Mouse (Mus musculus): ENCODE measurements around the gene Cbfa2t3. TPM values are rescaled to one million over a fixed set of nuclear protein-coding genes. Genes with fewer than 3 reads are reported as not detected.

The Cbfa2t3 gene
- total and polyA plus RNA-seq, 3 experiments = 10.9 to 22.3 (median 21.8) TPM

GRCm38 (mm10) chr8:122652643-122653042 is 46.3 kb downstream of the Cbfa2t3 start:
- WGBS = 53% methylated on average over 6 of the region's 6 CpGs
- Histone ChIP-seq H3K4me3 (no peak overlapping the region), H3K4me1 (ENCODE audit: control insufficient read depth, insufficient read depth, low read length) (peaks cover 29% of the 10 kb centered on the region), H3K79me2 (replicated peaks; ENCODE audit: control insufficient read depth, insufficient read depth, low read length) (peaks cover 2% of the 10 kb centered on the region), H3K27ac (peak overlapping the region; percentile 6; the same call in 1 of the 2 replicates), H3K27me3 (ENCODE audit: control insufficient read depth, insufficient read depth, low read length) (no peaks in the 10 kb centered on the region), H3K36me3 (ENCODE audit: control insufficient read depth, insufficient read depth, low read length) (no peaks in the 10 kb centered on the region; the same call in 1 of the 2 replicates), H3K9ac (ENCODE audit: low read depth, low read length) (no peak overlapping the region)
- intact Hi-C loops (cut with DNase I) = no loop called here
- DNase-seq = no peak
- no peak for TF ChIP-seq EP300 (IDR thresholded peaks at IDR 0.05; ENCODE audit: insufficient read depth, low read depth, low read length)
- no peak for TF ChIP-seq POLR2A (IDR thresholded peaks at IDR 0.05; ENCODE audit: insufficient read depth, low read depth, low read length)
- TF ChIP-seq CTCF (IDR thresholded peaks at IDR 0.05) = no peak

GRCm38 (mm10) chr8:122651326-122651921 is 47.5 kb downstream of the Cbfa2t3 start:
- Histone ChIP-seq H3K36me3 (ENCODE audit: control insufficient read depth, insufficient read depth, low read length) (no peaks in the 10 kb centered on the region; the same call in 1 of the 2 replicates), H3K4me3 (no peak overlapping the region), H3K27ac (peak overlapping the region; percentile 34), H3K27me3 (ENCODE audit: control insufficient read depth, insufficient read depth, low read length) (no peaks in the 10 kb centered on the region), H3K79me2 (replicated peaks; ENCODE audit: control insufficient read depth, insufficient read depth, low read length) (no peaks in the 10 kb centered on the region; the same call in 1 of the 2 replicates), H3K9ac (ENCODE audit: low read depth, low read length) (peak overlapping the region; percentile 8; the same call in 1 of the 2 replicates), H3K4me1 (ENCODE audit: control insufficient read depth, insufficient read depth, low read length) (peaks cover 23% of the 10 kb centered on the region)
- TF ChIP-seq EP300 (IDR thresholded peaks at IDR 0.05; ENCODE audit: insufficient read depth, low read depth, low read length) (peak; percentile 91), POLR2A (IDR thresholded peaks at IDR 0.05; ENCODE audit: insufficient read depth, low read depth, low read length) (no peak), CTCF (IDR thresholded peaks at IDR 0.05) (no peak)
- 67% methylated on average over 16 of the region's 16 CpGs for WGBS
- DNase-seq = peak; percentile 49 to 80
- intact Hi-C loops (cut with DNase I) = no loop called here

GRCm38 (mm10) chr8:122648192-122648970 is 50.5 kb downstream of the Cbfa2t3 start:
- WGBS = 79% methylated on average over 15 of the region's 15 CpGs
- no peaks in the 10 kb centered on the region; the same call in 1 of the 2 replicates for H3K79me2 ChIP-seq (replicated peaks; ENCODE audit: control insufficient read depth, insufficient read depth, low read length)
- no peaks in the 10 kb centered on the region for H3K36me3 ChIP-seq (ENCODE audit: control insufficient read depth, insufficient read depth, low read length)
- no peak overlapping the region for H3K9ac ChIP-seq (ENCODE audit: low read depth, low read length)
- H3K4me1 ChIP-seq (ENCODE audit: control insufficient read depth, insufficient read depth, low read length) = peaks cover 6% of the 10 kb centered on the region; the same call in 1 of the 2 replicates
- no peak overlapping the region for H3K4me3 ChIP-seq
- no peak for DNase-seq
- TF ChIP-seq POLR2A (IDR thresholded peaks at IDR 0.05; ENCODE audit: insufficient read depth, low read depth, low read length) (no peak), EP300 (IDR thresholded peaks at IDR 0.05; ENCODE audit: insufficient read depth, low read depth, low read length) (no peak), CTCF (IDR thresholded peaks at IDR 0.05) (no peak)
- intact Hi-C loops (cut with DNase I) = no loop called here
- peak overlapping the region; percentile 43 for H3K27ac ChIP-seq
- H3K27me3 ChIP-seq (ENCODE audit: control insufficient read depth, insufficient read depth, low read length) = no peaks in the 10 kb centered on the region

GRCm38 (mm10) chr8:122646337-122646736 is 52.6 kb downstream of the Cbfa2t3 start:
- H3K9ac ChIP-seq (ENCODE audit: low read depth, low read length) = no peak overlapping the region
- intact Hi-C loops (cut with DNase I) = no loop called here
- no peak for DNase-seq
- TF ChIP-seq EP300 (IDR thresholded peaks at IDR 0.05; ENCODE audit: insufficient read depth, low read depth, low read length) = no peak
- TF ChIP-seq POLR2A (IDR thresholded peaks at IDR 0.05; ENCODE audit: insufficient read depth, low read depth, low read length) = no peak
- TF ChIP-seq CTCF (IDR thresholded peaks at IDR 0.05) = no peak
- WGBS = 62% methylated on average over 16 of the region's 16 CpGs
- peaks cover 6% of the 10 kb centered on the region; the same call in 1 of the 2 replicates for H3K4me1 ChIP-seq (ENCODE audit: control insufficient read depth, insufficient read depth, low read length)
- no peak overlapping the region for H3K4me3 ChIP-seq
- no peaks in the 10 kb centered on the region; the same call in 1 of the 2 replicates for H3K79me2 ChIP-seq (replicated peaks; ENCODE audit: control insufficient read depth, insufficient read depth, low read length)
- no peaks in the 10 kb centered on the region for H3K36me3 ChIP-seq (ENCODE audit: control insufficient read depth, insufficient read depth, low read length)
- peak overlapping the region; percentile 38; the same call in 1 of the 2 replicates for H3K27ac ChIP-seq
- H3K27me3 ChIP-seq (ENCODE audit: control insufficient read depth, insufficient read depth, low read length) = no peaks in the 10 kb centered on the region

- H3K4me1 ChIP-seq (ENCODE audit: control insufficient read depth, insufficient read depth, low read length) = peaks cover 6% of the 10 kb centered on the region; the same call in 1 of the 2 replicates
- 53% methylated on average over 6 of the region's 6 CpGs for WGBS
- no peaks in the 10 kb centered on the region for H3K36me3 ChIP-seq (ENCODE audit: control insufficient read depth, insufficient read depth, low read length)
- H3K79me2 ChIP-seq (replicated peaks; ENCODE audit: control insufficient read depth, insufficient read depth, low read length) = no peaks in the 10 kb centered on the region
- no peak overlapping the region for H3K4me3 ChIP-seq
- H3K27ac ChIP-seq = no peak overlapping the region
- TF ChIP-seq CTCF (IDR thresholded peaks at IDR 0.05) (no peak), POLR2A (IDR thresholded peaks at IDR 0.05; ENCODE audit: insufficient read depth, low read depth, low read length) (no peak)
- H3K9ac ChIP-seq (ENCODE audit: low read depth, low read length) = no peak overlapping the region
- H3K27me3 ChIP-seq (ENCODE audit: control insufficient read depth, insufficient read depth, low read length) = no peaks in the 10 kb centered on the region
- no peak for DNase-seq
- intact Hi-C loops (cut with DNase I) = no loop called here
Measured at GRCm38 (mm10) chr8:122644175-122644954, 54.5 kb downstream of the Cbfa2t3 start.
